Mouse (Mus musculus) stomach, embryonic 15.5 days (tissue): Measurements from ENCODE around the gene Pdp2. TPM values are rescaled to one million over a fixed set of nuclear protein-coding genes. Genes with fewer than 3 reads are reported as not detected.
A peak's percentile ranks its signal among the peaks of the same experiment; 100 is the strongest.

ENCODE experiments used
- ATAC-seq: fragments of 200-750 bp; cut with Nextera tagmentation; 2 replicates; pipeline ENCODE4 v1.8.0; 2017; ENCODE audit warnings: low read depth, moderate number of reproducible peaks, moderate TSS enrichment; ENCODE audit not compliant: insufficient read depth, low FRiP score
- H3K27ac ChIP-seq: fragments of 300-500 bp; sonication (generic); 2 replicates; pipeline ENCODE4 v1.5.1; 2015; ENCODE audit warnings: mild to moderate bottlenecking, inconsistent platforms
- H3K27me3 ChIP-seq: fragments of 300-500 bp; sonication (generic); replicated peaks from 2 replicates; pipeline ENCODE4 v1.6.1; 2015; ENCODE audit warnings: inconsistent platforms
- H3K36me3 ChIP-seq: fragments of 300-500 bp; sonication (generic); 2 replicates; pipeline ENCODE4 v1.6.1; 2015; ENCODE audit warnings: inconsistent platforms
- H3K4me1 ChIP-seq: fragments of 300-500 bp; sonication (generic); 2 replicates; pipeline ENCODE4 v1.6.1; 2015; ENCODE audit warnings: inconsistent platforms
- H3K4me2 ChIP-seq: fragments of 300-500 bp; sonication (generic); 2 replicates; pipeline ENCODE4 v1.6.1; 2015; ENCODE audit warnings: mild to moderate bottlenecking, inconsistent platforms
- H3K4me3 ChIP-seq: fragments of 300-500 bp; sonication (generic); replicated peaks from 2 replicates; pipeline ENCODE4 v1.5.1; 2015; ENCODE audit warnings: inconsistent platforms
- H3K9ac ChIP-seq: fragments of 300-500 bp; sonication (generic); 2 replicates; pipeline ENCODE4 v1.6.1; 2015; ENCODE audit warnings: inconsistent platforms
- H3K9me3 ChIP-seq: fragments of 300-500 bp; sonication (generic); 2 replicates; pipeline ENCODE4 v1.6.1; 2016; ENCODE audit warnings: inconsistent platforms
- WGBS: fragments of 180-500 bp; shearing (Covaris S2); methylation state at CpG from one replicate; pipeline ENCODE4 v1.1.7; 2015; 5-methylcytosine and 5-hydroxymethylcytosine counted together
- polyA plus RNA-seq: library from polyadenylated mRNA; unstranded; fragments of >200 nt; fragmentation: Nextera tagmentation; extraction: Ambion mirVana; gene quantifications from 2 replicates; pipeline ENCODE4 v1.2.1, GENCODE M21; 2015

Pdp2 gene
- polyA plus RNA-seq, 1 experiment from 2014 or later: 11.8 TPM

DNA sequence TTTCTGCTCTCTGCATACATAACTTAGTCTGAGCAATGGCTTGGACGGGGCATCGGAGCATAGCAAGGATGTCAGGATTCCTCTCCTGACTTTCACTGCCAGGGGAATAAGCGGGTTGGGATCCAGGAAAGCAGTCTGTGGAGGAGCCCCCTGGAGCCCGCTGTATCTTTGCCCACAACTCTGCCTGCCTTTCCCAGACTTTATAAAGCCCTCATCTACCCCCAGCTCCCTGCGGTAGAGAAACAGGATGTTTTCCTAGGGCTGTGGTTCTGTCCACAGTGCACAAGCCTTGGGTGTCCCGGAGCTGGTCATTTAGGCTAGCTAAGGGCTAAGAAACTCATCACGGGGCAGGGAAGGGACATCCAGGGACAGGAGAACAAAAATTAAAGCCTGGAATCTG is 10.1 kb downstream of the Pdp2 start:
- peak overlapping the region; percentile 61 for H3K4me2 ChIP-seq
- no peak overlapping the region for H3K4me3 ChIP-seq
- no peaks in the 10 kb centered on the region for H3K36me3 ChIP-seq
- H3K4me1 ChIP-seq: peaks cover 14% of the 10 kb centered on the region
- H3K27me3 ChIP-seq: no peaks in the 10 kb centered on the region
- no peak overlapping the region for H3K9ac ChIP-seq
- no peaks in the 10 kb centered on the region for H3K9me3 ChIP-seq
- 27% methylated on average over 7 of the region's 7 CpGs for WGBS
- H3K27ac ChIP-seq: no peak overlapping the region
- ATAC-seq: no peak

DNA sequence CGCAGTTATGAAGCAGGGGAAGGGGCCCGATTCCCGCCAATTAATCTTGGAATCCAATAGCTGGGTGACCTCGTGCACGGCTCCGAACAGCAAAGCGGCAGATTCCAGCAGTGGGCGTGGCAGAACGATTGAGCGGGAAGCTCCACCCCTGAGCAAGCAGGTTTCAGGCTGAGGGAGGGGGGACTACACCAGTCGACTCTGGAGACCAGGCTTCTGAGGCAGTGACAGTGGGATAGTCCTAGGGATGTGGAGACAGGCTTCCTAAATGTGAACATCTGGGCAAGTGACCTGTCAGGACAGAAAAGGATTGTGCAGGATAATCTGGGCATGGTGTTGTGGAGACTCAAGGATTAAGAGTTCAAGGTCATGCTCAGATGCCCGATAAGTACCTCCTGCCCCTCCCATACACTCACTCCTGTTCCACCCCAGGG is 10.7 kb downstream of the Pdp2 start:
- Histone ChIP-seq H3K9me3 (no peaks in the 10 kb centered on the region), H3K27ac (no peak overlapping the region), H3K36me3 (no peaks in the 10 kb centered on the region), H3K4me2 (peak overlapping the region; percentile 61), H3K4me3 (peak overlapping the region; percentile 24; the same call in 1 of the 2 replicates), H3K4me1 (peaks cover 16% of the 10 kb centered on the region), H3K27me3 (no peaks in the 10 kb centered on the region), H3K9ac (no peak overlapping the region)
- WGBS: under 1% methylated on average over 12 of the region's 12 CpGs
- ATAC-seq: peak; percentile 32; the same call in 1 of the 2 replicates

DNA sequence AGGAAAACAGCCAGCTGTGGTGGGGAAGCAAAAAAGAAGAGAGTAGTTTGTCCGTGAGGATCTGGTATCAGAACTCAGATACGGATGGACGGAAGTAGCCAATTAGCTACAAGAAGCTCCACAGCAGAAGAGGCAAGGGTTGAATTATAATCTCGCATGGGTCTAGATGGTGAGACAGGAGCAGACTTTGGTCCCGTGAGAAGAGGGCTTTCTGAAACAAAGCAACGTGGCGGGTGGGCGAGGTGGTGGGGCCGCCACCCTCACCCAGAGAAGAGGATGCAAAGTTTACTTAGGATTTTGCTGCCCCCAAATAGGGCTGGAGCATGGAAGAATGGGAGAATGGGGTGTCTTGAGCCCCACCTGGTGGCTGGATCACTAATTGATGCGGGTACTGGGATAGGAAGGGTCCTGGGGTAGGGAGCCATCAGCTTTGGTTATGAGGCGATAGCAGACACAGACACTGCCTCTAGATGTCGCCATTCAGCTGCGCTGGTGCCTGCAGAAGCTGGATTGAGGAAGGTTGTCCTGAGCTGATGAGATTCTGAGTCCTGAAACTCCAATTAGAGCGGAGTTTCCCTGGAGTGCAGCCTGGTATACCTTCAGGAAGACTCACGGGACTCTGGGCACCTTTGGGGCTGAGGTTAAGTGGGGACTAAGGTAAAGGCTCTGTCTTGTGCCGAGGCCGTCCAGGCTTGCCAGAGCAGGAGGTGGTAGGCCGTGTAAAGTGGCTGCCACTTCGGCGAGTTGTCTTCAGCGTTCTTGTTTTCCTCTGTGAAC is 11.4 kb downstream of the Pdp2 start:
- WGBS: 19% methylated on average over 21 of the region's 21 CpGs

DNA sequence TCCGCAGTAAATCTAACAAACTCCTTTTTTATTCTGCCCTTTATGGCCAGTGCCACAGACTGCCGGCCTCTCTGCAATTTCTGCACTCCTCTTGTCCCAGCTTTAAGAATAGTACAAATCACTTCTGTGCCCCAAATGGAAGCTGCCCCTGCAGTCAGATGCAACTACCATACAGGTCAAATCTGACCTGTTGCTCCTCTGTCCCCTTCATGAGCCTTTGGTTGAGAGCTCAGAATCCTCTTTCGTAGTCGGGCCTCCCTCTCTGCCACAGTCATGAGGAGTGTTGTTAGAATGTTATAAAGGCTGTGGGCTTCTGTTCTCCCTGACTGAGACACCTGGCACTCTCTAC is 12.0 kb downstream of the Pdp2 start:
- WGBS: 72% methylated on average over 4 of the region's 4 CpGs
- Histone ChIP-seq H3K9me3 (no peaks in the 10 kb centered on the region), H3K4me3 (no peak overlapping the region), H3K9ac (no peak overlapping the region), H3K4me1 (peaks cover 16% of the 10 kb centered on the region), H3K27ac (no peak overlapping the region), H3K4me2 (no peak overlapping the region), H3K36me3 (no peaks in the 10 kb centered on the region), H3K27me3 (no peaks in the 10 kb centered on the region)
- ATAC-seq: no peak

More for the DNA sequence above, 11.4 kb downstream of the Pdp2 start:
- H3K4me2 ChIP-seq: peak overlapping the region; percentile 61
- no peaks in the 10 kb centered on the region for H3K9me3 ChIP-seq
- peaks cover 16% of the 10 kb centered on the region for H3K4me1 ChIP-seq
- no peaks in the 10 kb centered on the region for H3K36me3 ChIP-seq
- no peak overlapping the region for H3K9ac ChIP-seq
- ATAC-seq: peak; percentile 89
- H3K27ac ChIP-seq: no peak overlapping the region
- no peaks in the 10 kb centered on the region for H3K27me3 ChIP-seq
- peak overlapping the region; percentile 24 for H3K4me3 ChIP-seq

DNA sequence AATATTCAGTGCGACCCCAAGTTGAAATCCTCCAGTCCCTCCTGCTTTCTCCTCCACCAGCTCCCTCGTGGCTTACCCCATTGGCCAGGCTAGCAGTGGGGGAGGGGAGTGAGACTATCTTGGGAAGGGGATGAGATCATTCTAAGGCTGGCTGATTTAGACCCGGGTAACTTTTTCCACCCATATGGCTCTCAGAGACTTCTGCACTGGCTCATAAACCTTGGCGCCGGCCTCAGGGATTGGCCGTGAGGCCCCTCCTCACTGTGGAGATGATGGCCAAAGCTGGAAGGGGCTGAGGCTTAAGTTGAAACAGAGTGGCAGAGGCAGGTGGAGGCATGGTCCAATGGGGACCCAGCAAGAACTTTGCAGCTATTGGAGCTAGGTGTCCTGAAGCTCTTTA is 15.1 kb downstream of the Pdp2 start:
- H3K4me1 ChIP-seq: peaks cover 22% of the 10 kb centered on the region
- ATAC-seq: no peak
- 34% methylated on average over 6 of the region's 6 CpGs for WGBS
- no peaks in the 10 kb centered on the region for H3K36me3 ChIP-seq
- H3K9ac ChIP-seq: no peak overlapping the region
- H3K27ac ChIP-seq: no peak overlapping the region
- H3K27me3 ChIP-seq: no peaks in the 10 kb centered on the region
- no peak overlapping the region for H3K4me2 ChIP-seq
- no peak overlapping the region for H3K4me3 ChIP-seq
- H3K9me3 ChIP-seq: no peaks in the 10 kb centered on the region

DNA sequence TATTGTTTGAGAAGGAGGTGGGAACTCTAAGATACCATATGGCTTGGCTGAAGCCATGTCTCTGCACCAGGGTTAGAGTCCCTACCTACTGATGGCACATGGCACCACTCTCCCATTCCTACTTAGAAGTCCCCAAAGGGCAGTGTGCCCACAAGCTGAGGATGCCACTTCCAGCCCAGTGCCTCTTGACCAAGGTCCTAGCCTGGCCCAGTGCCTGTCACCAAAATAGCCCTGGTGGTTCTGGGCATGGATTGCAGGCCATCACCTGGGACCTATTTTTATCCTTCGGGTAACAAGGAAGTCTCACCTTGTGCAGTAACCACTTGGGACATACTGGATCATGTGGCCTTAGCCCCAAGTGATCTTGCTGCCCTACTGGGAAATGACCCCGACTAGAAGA is 16.7 kb downstream of the Pdp2 start:
- ATAC-seq: no peak
- no peak overlapping the region for H3K4me2 ChIP-seq
- H3K36me3 ChIP-seq: no peaks in the 10 kb centered on the region
- H3K27me3 ChIP-seq: no peaks in the 10 kb centered on the region
- no peak overlapping the region for H3K4me3 ChIP-seq
- peaks cover 20% of the 10 kb centered on the region; the same call in 1 of the 2 replicates for H3K4me1 ChIP-seq
- no peaks in the 10 kb centered on the region for H3K9me3 ChIP-seq
- WGBS: 86% methylated on average over 2 of the region's 2 CpGs
- H3K9ac ChIP-seq: no peak overlapping the region
- H3K27ac ChIP-seq: no peak overlapping the region

DNA sequence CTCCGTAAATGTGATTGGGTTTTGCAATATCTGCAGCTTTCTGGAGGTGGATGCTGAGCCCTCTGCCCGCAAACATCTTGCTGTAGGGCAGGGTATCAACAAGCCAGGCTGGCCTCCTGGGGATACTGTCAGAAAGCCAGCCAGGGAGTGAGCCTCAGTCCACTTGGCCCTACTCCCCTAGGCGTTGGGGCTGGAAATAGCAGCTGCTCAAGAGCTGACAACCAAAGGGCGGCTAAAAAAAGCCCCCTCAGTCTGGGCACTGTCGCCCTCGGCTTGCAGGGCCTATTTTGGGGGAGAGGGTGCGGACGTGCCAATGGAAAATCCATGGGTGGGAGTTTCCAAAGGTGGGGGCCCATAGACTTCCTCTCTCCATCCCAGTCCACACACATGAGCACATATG is 18.0 kb downstream of the Pdp2 start:
- H3K27me3 ChIP-seq: no peaks in the 10 kb centered on the region
- H3K9ac ChIP-seq: no peak overlapping the region
- peaks cover 20% of the 10 kb centered on the region; the same call in 1 of the 2 replicates for H3K4me1 ChIP-seq
- WGBS: 79% methylated on average over 8 of the region's 8 CpGs
- no peak overlapping the region for H3K27ac ChIP-seq
- no peaks in the 10 kb centered on the region for H3K36me3 ChIP-seq
- no peaks in the 10 kb centered on the region for H3K9me3 ChIP-seq
- H3K4me2 ChIP-seq: no peak overlapping the region
- H3K4me3 ChIP-seq: no peak overlapping the region
- ATAC-seq: no peak

DNA sequence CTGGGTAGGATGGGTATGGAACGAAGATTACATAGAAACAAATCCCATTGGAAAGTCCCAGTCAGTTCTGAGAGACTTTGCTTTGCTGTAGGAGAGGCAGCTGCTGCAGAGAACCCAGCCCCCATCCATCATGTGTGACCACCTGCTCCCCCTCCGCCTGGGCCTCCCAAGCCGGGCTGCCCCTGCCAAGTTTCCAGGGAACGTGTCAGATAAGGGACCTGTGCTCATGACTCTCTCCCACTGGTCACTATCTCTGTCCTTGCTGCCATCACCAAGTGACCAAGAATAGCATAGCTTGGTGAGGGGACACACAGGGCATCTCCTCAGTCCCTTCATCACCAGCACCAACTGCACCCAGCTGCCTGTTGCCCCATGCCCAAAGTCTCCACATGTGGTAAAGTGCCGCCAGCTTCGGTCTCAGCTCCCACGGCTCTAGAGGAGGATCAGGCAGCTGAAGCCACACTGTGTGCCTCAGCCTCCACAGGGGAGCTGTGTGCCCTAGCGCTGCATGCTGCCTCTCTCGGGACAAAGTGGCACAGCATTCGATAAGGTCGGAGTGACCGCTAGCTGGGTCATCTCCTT is 19.0 kb downstream of the Pdp2 start:
- 63% methylated on average over 12 of the region's 12 CpGs for WGBS
- H3K4me2 ChIP-seq: no peak overlapping the region

DNA sequence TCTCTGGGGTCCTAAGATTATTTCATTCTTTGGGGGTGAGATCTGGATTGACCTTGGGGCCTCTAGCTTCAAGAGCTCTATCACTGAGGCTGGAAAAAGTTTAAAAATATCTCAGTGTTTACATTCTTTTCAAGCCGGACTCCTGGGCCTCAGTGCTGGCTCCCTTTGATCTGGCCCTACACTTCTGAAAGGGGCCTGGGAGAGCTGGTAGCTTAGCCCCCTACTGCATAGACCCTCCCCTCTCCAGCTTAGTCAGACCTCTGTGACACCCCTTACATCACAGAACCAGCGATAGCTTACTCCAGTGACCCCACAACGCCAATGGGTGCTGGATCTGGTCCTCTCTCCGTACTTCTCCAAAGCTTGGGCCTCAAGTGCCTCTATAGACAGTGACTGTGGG is 20.4 kb downstream of the Pdp2 start:
- H3K4me1 ChIP-seq: peaks cover 13% of the 10 kb centered on the region; the same call in 1 of the 2 replicates
- H3K36me3 ChIP-seq: no peaks in the 10 kb centered on the region
- H3K4me3 ChIP-seq: no peak overlapping the region
- H3K9me3 ChIP-seq: no peaks in the 10 kb centered on the region
- H3K9ac ChIP-seq: no peak overlapping the region
- no peaks in the 10 kb centered on the region for H3K27me3 ChIP-seq
- 30% methylated on average over 4 of the region's 4 CpGs for WGBS
- H3K4me2 ChIP-seq: no peak overlapping the region
- ATAC-seq: 0 out of 2 replicates have a peak, but pooled peaks have one; percentile 23
- no peak overlapping the region for H3K27ac ChIP-seq

More for the DNA sequence above, 19.0 kb downstream of the Pdp2 start:
- Histone ChIP-seq H3K9me3 (no peaks in the 10 kb centered on the region), H3K27ac (no peak overlapping the region), H3K27me3 (no peaks in the 10 kb centered on the region), H3K4me1 (peaks cover 20% of the 10 kb centered on the region; the same call in 1 of the 2 replicates), H3K36me3 (no peaks in the 10 kb centered on the region), H3K9ac (no peak overlapping the region), H3K4me3 (no peak overlapping the region)
- ATAC-seq: no peak

DNA sequence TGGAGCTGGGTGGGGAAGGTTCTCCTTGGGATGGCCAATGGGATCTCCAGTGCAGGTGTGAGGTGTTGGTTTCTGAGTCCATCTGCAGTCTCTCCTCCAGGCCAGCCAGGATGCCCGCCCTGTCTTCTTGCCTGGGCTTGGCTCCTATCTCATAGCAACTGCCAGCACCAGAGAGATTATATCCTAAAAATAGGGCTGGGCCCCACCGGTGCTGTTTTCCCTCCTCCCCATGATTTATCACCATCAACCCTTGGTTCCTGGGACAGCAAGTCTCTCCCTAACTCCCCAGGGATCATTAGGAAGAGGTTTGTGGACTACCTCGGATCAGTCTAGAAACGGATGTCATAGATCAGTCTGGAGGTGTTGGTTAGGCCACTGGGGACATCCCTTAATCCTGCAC is 21.9 kb downstream of the Pdp2 start:
- Histone ChIP-seq H3K4me2 (no peak overlapping the region), H3K27ac (no peak overlapping the region), H3K36me3 (no peaks in the 10 kb centered on the region), H3K9me3 (no peaks in the 10 kb centered on the region), H3K4me3 (no peak overlapping the region), H3K4me1 (peaks cover 13% of the 10 kb centered on the region; the same call in 1 of the 2 replicates), H3K9ac (no peak overlapping the region), H3K27me3 (no peaks in the 10 kb centered on the region)
- no peak for ATAC-seq
- WGBS: 70% methylated on average over 4 of the region's 4 CpGs

GRCm38 (mm10) chr8:104620765-104621164 is 29.5 kb downstream of the Pdp2 start:
- no peak overlapping the region for H3K4me3 ChIP-seq
- no peak overlapping the region for H3K4me2 ChIP-seq
- H3K9me3 ChIP-seq: no peaks in the 10 kb centered on the region
- H3K36me3 ChIP-seq: no peaks in the 10 kb centered on the region
- H3K27ac ChIP-seq: no peak overlapping the region
- 69% methylated on average over 5 of the region's 5 CpGs for WGBS
- no peak for ATAC-seq
- H3K9ac ChIP-seq: no peak overlapping the region
- no peaks in the 10 kb centered on the region for H3K27me3 ChIP-seq
- H3K4me1 ChIP-seq: no peaks in the 10 kb centered on the region

DNA sequence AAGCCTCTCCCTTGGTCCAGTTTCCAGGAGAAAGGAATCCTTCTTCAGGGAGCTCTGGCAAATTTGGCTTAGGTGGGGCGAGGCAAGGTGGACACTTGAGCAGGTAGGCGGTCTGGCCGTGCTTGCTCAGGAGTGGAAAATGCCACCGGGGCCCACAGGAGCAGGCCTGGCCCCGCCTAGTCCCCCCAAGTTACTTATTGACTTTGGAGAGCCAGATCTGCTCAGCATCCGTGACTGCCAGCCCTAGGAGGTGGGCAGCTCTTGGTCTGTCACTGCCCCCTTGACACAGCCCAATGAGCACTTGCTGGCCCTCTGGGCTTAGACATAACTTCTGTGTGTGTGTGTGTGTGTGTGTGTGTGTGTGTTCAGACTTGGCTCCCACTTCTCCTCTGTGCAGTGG is 32.9 kb downstream of the Pdp2 start, which contains the start of gene Cdh16:
Gene Cdh16, minus strand, starts transcription at position 236 of the 400 bp plus-strand sequence.
- H3K4me1 ChIP-seq: 0 out of 2 replicates have a peak, but pooled peaks cover 2% of the 10 kb centered on the region
- no peak within 1 kb of the TSS for H3K4me2 ChIP-seq
- no peaks in the 10 kb centered on the region for H3K9me3 ChIP-seq
- H3K36me3 ChIP-seq: no peaks in the 10 kb centered on the region
- no peak within 1 kb of the TSS for H3K4me3 ChIP-seq
- no peaks in the 10 kb centered on the region for H3K27me3 ChIP-seq
- WGBS: 54% methylated on average over 6 of the region's 6 CpGs
- H3K27ac ChIP-seq: no peak within 1 kb of the TSS
- ATAC-seq: peak; percentile 77
- H3K9ac ChIP-seq: no peak within 1 kb of the TSS
